Mouse (Mus musculus) stomach, postnatal 0 days (tissue): ENCODE measurements around the gene Nap1l4.

Source experiments
- CTCF ChIP-seq: IDR thresholded peaks from 2 replicates; pipeline ENCODE4 v1.5.1; 2016; ENCODE audit warnings: antibody characterized with exemption, low read depth, mild to moderate bottlenecking, moderate library complexity
- EP300 ChIP-seq: optimal IDR thresholded peaks from 2 replicates; pipeline ENCODE3; 2016; ENCODE audit warnings: antibody characterized with exemption

GRCm38 (mm10) chr7:143513763-143514415, 35.0 kb downstream of the Nap1l4 start:
- no peak for TF ChIP-seq CTCF
- TF ChIP-seq EP300, result no peak
